Mouse (Mus musculus): ENCODE data around the gene Omp. TPM values are rescaled to one million over a fixed set of nuclear protein-coding genes. Genes with fewer than 3 reads are reported as not detected.

Omp gene
- polyA plus RNA-seq, 1 experiment from 2014 or later: 0.66 TPM

DNA sequence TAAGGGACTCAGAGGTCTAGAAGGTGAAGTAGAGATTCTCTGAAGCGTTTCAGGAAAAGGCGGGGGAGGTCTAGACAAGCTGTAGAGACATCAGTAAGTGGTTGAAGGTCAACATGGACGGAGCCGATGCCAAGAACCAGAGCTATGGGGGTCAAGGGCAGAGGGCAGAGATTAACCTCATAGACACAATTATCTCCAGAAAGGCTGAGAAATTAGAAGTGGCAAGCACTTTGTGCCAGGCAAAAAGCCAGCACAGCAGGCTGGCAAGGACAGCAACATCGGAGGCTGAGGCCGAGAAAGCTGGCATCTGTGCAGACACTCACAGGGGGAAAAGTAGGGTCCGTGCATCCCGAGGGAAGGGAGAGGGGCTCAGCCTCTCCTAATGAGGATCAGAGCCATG, 2.5 kb upstream of the Omp start:
- WGBS: 56% methylated on average over 8 of the region's 8 CpGs
- Histone ChIP-seq H3K36me3 (ENCODE audit: control insufficient read depth, insufficient read depth) (no peaks in the 10 kb centered on the region), H3K9me3 (ENCODE audit: control insufficient read depth, low read length) (no peaks in the 10 kb centered on the region), H3K4me1 (replicated peaks; ENCODE audit: control insufficient read depth, insufficient read depth, low read length) (peaks cover 16% of the 10 kb centered on the region), H3K9ac (replicated peaks; ENCODE audit: low read depth, low read length) (peak overlapping the region; percentile 24; the same call in 1 of the 2 replicates), H3K27me3 (replicated peaks; ENCODE audit: control insufficient read depth, insufficient read depth, low read length) (no peaks in the 10 kb centered on the region), H3K27ac (ENCODE audit: low read length) (peak overlapping the region; percentile 47; the same call in 1 of the 2 replicates), H3K4me3 (replicated peaks; ENCODE audit: low read length) (no peak overlapping the region), H3K4me2 (ENCODE audit: low read length) (no peak overlapping the region)
- peak; percentile 8; the same call in 1 of the 2 replicates for ATAC-seq

GRCm38 (mm10) chr7:98146447-98146845, 1.1 kb upstream of the Omp start:
- no peaks in the 10 kb centered on the region for H3K36me3 ChIP-seq (ENCODE audit: control insufficient read depth, insufficient read depth)
- ATAC-seq: no peak
- H3K9me3 ChIP-seq (ENCODE audit: control insufficient read depth, low read length): no peaks in the 10 kb centered on the region
- H3K4me1 ChIP-seq (replicated peaks; ENCODE audit: control insufficient read depth, insufficient read depth, low read length): peaks cover 16% of the 10 kb centered on the region
- H3K4me3 ChIP-seq (replicated peaks; ENCODE audit: low read length): no peak overlapping the region
- H3K27ac ChIP-seq (ENCODE audit: low read length): no peak overlapping the region
- WGBS: 85% methylated on average over 8 of the region's 8 CpGs
- no peaks in the 10 kb centered on the region for H3K27me3 ChIP-seq (replicated peaks; ENCODE audit: control insufficient read depth, insufficient read depth, low read length)
- no peak overlapping the region for H3K4me2 ChIP-seq (ENCODE audit: low read length)
- no peak overlapping the region for H3K9ac ChIP-seq (replicated peaks; ENCODE audit: low read depth, low read length)

GRCm38 (mm10) chr7:98145842-98146446, 642 bp upstream of the Omp start:
- Histone ChIP-seq H3K36me3 (ENCODE audit: control insufficient read depth, insufficient read depth) (no peaks in the 10 kb centered on the region), H3K27ac (ENCODE audit: low read length) (no peak overlapping the region), H3K9ac (replicated peaks; ENCODE audit: low read depth, low read length) (no peak overlapping the region), H3K27me3 (replicated peaks; ENCODE audit: control insufficient read depth, insufficient read depth, low read length) (no peaks in the 10 kb centered on the region), H3K4me1 (replicated peaks; ENCODE audit: control insufficient read depth, insufficient read depth, low read length) (peaks cover 16% of the 10 kb centered on the region), H3K9me3 (ENCODE audit: control insufficient read depth, low read length) (no peaks in the 10 kb centered on the region), H3K4me2 (ENCODE audit: low read length) (no peak overlapping the region), H3K4me3 (replicated peaks; ENCODE audit: low read length) (no peak overlapping the region)
- WGBS: 73% methylated on average over 11 of the region's 12 CpGs
- no peak for ATAC-seq

- 76% methylated on average over 3 of the region's 3 CpGs for WGBS
- H3K9me3 ChIP-seq (ENCODE audit: control insufficient read depth, low read length): no peaks in the 10 kb centered on the region
- H3K4me2 ChIP-seq (ENCODE audit: low read length): no peak overlapping the region
Measured at GRCm38 (mm10) chr7:98142648-98143047, 2.7 kb downstream of the Omp start.

GRCm38 (mm10) chr7:98142247-98142646, 3.1 kb downstream of the Omp start:
- Histone ChIP-seq H3K27me3 (replicated peaks; ENCODE audit: control insufficient read depth, insufficient read depth, low read length) (no peaks in the 10 kb centered on the region), H3K27ac (ENCODE audit: low read length) (no peak overlapping the region), H3K9me3 (ENCODE audit: control insufficient read depth, low read length) (no peaks in the 10 kb centered on the region), H3K4me1 (replicated peaks; ENCODE audit: control insufficient read depth, insufficient read depth, low read length) (peaks cover 2% of the 10 kb centered on the region; the same call in 1 of the 2 replicates), H3K4me3 (replicated peaks; ENCODE audit: low read length) (no peak overlapping the region), H3K4me2 (ENCODE audit: low read length) (no peak overlapping the region), H3K36me3 (ENCODE audit: control insufficient read depth, insufficient read depth) (no peaks in the 10 kb centered on the region), H3K9ac (replicated peaks; ENCODE audit: low read depth, low read length) (no peak overlapping the region)
- 57% methylated on average over 8 of the region's 8 CpGs for WGBS
- 0 out of 2 replicates have a peak, but pooled peaks have one; percentile 18 for ATAC-seq

More at GRCm38 (mm10) chr7:98142648-98143047, 2.7 kb downstream of the Omp start:
- no peak for ATAC-seq
- Histone ChIP-seq H3K9ac (replicated peaks; ENCODE audit: low read depth, low read length) (no peak overlapping the region), H3K27ac (ENCODE audit: low read length) (no peak overlapping the region), H3K4me1 (replicated peaks; ENCODE audit: control insufficient read depth, insufficient read depth, low read length) (peaks cover 5% of the 10 kb centered on the region; the same call in 1 of the 2 replicates), H3K27me3 (replicated peaks; ENCODE audit: control insufficient read depth, insufficient read depth, low read length) (no peaks in the 10 kb centered on the region), H3K36me3 (ENCODE audit: control insufficient read depth, insufficient read depth) (no peaks in the 10 kb centered on the region), H3K4me3 (replicated peaks; ENCODE audit: low read length) (no peak overlapping the region)

DNA sequence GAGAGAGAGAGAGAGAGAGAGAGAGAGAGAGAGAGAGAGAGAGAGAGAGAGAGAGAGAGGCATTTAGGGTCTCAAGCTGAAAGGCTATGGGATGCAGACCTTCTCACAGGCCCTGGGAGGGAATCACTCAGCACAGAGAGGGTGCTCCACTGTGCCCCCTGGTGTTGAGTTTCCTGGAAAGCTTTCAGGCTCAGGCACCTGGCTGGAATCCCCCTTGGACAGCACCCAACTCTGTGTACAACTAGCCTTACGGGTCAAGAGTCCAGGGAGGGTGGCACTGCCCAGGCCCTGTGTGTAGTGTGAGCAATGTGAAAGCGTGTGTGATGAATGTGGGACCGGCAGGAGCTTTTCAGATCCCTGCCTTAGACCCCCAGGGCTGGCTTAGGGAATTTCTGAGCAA, 4.1 kb downstream of the Omp start:
- WGBS: 41% methylated on average over 3 of the region's 3 CpGs

GRCm38 (mm10) chr7:98140597-98140996, 4.7 kb downstream of the Omp start:
- H3K4me3 ChIP-seq (replicated peaks; ENCODE audit: low read length): no peak overlapping the region
- 0 out of 2 replicates have a peak, but pooled peaks have one; percentile 27 for ATAC-seq
- WGBS: 36% methylated on average over 2 of the region's 2 CpGs
- H3K27me3 ChIP-seq (replicated peaks; ENCODE audit: control insufficient read depth, insufficient read depth, low read length): no peaks in the 10 kb centered on the region
- H3K9me3 ChIP-seq (ENCODE audit: control insufficient read depth, low read length): no peaks in the 10 kb centered on the region
- H3K36me3 ChIP-seq (ENCODE audit: control insufficient read depth, insufficient read depth): no peaks in the 10 kb centered on the region
- no peak overlapping the region for H3K27ac ChIP-seq (ENCODE audit: low read length)
- no peak overlapping the region for H3K9ac ChIP-seq (replicated peaks; ENCODE audit: low read depth, low read length)
- 0 out of 2 replicates have a peak, but pooled peaks cover 2% of the 10 kb centered on the region for H3K4me1 ChIP-seq (replicated peaks; ENCODE audit: control insufficient read depth, insufficient read depth, low read length)
- no peak overlapping the region for H3K4me2 ChIP-seq (ENCODE audit: low read length)

More for the DNA sequence above, 4.1 kb downstream of the Omp start:
- no peak overlapping the region for H3K27ac ChIP-seq (ENCODE audit: low read length)
- H3K4me1 ChIP-seq (replicated peaks; ENCODE audit: control insufficient read depth, insufficient read depth, low read length): peaks cover 2% of the 10 kb centered on the region; the same call in 1 of the 2 replicates
- no peaks in the 10 kb centered on the region for H3K27me3 ChIP-seq (replicated peaks; ENCODE audit: control insufficient read depth, insufficient read depth, low read length)
- no peaks in the 10 kb centered on the region for H3K36me3 ChIP-seq (ENCODE audit: control insufficient read depth, insufficient read depth)
- H3K4me2 ChIP-seq (ENCODE audit: low read length): no peak overlapping the region
- no peak; the same call in 1 of the 2 replicates for ATAC-seq
- H3K9me3 ChIP-seq (ENCODE audit: control insufficient read depth, low read length): no peaks in the 10 kb centered on the region
- no peak overlapping the region for H3K9ac ChIP-seq (replicated peaks; ENCODE audit: low read depth, low read length)
- H3K4me3 ChIP-seq (replicated peaks; ENCODE audit: low read length): no peak overlapping the region

GRCm38 (mm10) chr7:98139216-98139615, 6.1 kb downstream of the Omp start:
- Histone ChIP-seq H3K9me3 (ENCODE audit: control insufficient read depth, low read length) (no peaks in the 10 kb centered on the region), H3K4me3 (replicated peaks; ENCODE audit: low read length) (no peak overlapping the region), H3K4me1 (replicated peaks; ENCODE audit: control insufficient read depth, insufficient read depth, low read length) (0 out of 2 replicates have a peak, but pooled peaks cover 2% of the 10 kb centered on the region), H3K27me3 (replicated peaks; ENCODE audit: control insufficient read depth, insufficient read depth, low read length) (no peaks in the 10 kb centered on the region), H3K9ac (replicated peaks; ENCODE audit: low read depth, low read length) (no peak overlapping the region), H3K27ac (ENCODE audit: low read length) (no peak overlapping the region), H3K4me2 (ENCODE audit: low read length) (no peak overlapping the region), H3K36me3 (ENCODE audit: control insufficient read depth, insufficient read depth) (no peaks in the 10 kb centered on the region)
- 25% methylated on average over 9 of the region's 9 CpGs for WGBS
- ATAC-seq: no peak

DNA sequence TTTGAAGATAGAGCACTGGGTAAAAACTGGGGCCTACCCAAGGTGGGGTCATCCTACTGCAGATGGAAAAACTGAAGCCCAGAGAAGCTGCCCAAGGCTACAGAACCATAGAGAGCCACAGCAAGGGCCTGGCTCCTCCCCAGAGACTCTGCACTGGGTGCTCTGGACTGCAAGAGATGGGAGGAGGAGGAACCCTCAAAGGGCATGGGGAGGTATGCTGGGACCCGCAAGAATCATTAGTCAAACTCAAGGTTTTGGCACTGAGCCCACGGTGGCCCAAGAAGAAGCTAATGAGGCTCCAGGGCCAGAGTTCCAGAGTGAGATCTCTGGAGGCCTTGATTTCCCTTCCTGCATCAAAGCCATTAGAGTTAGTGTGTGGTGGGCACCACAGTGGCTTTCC, 7.3 kb downstream of the Omp start:
- H3K27ac ChIP-seq (ENCODE audit: low read length): no peak overlapping the region
- H3K9ac ChIP-seq (replicated peaks; ENCODE audit: low read depth, low read length): no peak overlapping the region
- no peaks in the 10 kb centered on the region for H3K27me3 ChIP-seq (replicated peaks; ENCODE audit: control insufficient read depth, insufficient read depth, low read length)
- no peak overlapping the region for H3K4me3 ChIP-seq (replicated peaks; ENCODE audit: low read length)
- no peak overlapping the region for H3K4me2 ChIP-seq (ENCODE audit: low read length)
- 64% methylated on average over 2 of the region's 2 CpGs for WGBS
- no peaks in the 10 kb centered on the region for H3K9me3 ChIP-seq (ENCODE audit: control insufficient read depth, low read length)
- H3K4me1 ChIP-seq (replicated peaks; ENCODE audit: control insufficient read depth, insufficient read depth, low read length): 0 out of 2 replicates have a peak, but pooled peaks cover 2% of the 10 kb centered on the region
- ATAC-seq: no peak
- H3K36me3 ChIP-seq (ENCODE audit: control insufficient read depth, insufficient read depth): no peaks in the 10 kb centered on the region
